Mouse (Mus musculus) lung, postnatal 0 days (tissue): ENCODE measurements around the gene Ddb2. TPM values are rescaled to one million over a fixed set of nuclear protein-coding genes. Genes with fewer than 3 reads are reported as not detected.

Experiments used
- ATAC-seq: fragments of 200-750 bp; cut with Nextera tagmentation; 2 replicates; pipeline ENCODE4 v1.8.0; 2017; ENCODE audit warnings: moderate library complexity
- DNase-seq: peaks from one replicate; pipeline ENCODE4 v3.0.0-alpha.2; 2016; ENCODE audit warnings: low spot score
- H3K27ac ChIP-seq: fragments of 300-500 bp; sonication (generic); 2 replicates; pipeline ENCODE4 v1.5.1; 2014; ENCODE audit warnings: antibody characterized with exemption, mild to moderate bottlenecking, low read length, mixed read lengths
- H3K27me3 ChIP-seq: fragments of 300-500 bp; sonication (generic); replicated peaks from 2 replicates; pipeline ENCODE4 v1.6.1; 2014; ENCODE audit warnings: low read length, mixed read lengths; ENCODE audit not compliant: insufficient read depth
- H3K36me3 ChIP-seq: fragments of 300-500 bp; sonication (generic); 2 replicates; pipeline ENCODE4 v1.6.1; 2014; ENCODE audit warnings: low read length, mixed read lengths; ENCODE audit not compliant: insufficient read depth
- H3K4me1 ChIP-seq: fragments of 300-500 bp; sonication (generic); 2 replicates; pipeline ENCODE4 v1.6.1; 2014; ENCODE audit warnings: antibody characterized with exemption, low read depth, low read length, mixed read lengths; ENCODE audit not compliant: insufficient read depth
- H3K4me2 ChIP-seq: fragments of 300-500 bp; sonication (generic); replicated peaks from 2 replicates; pipeline ENCODE4 v1.6.1; 2014; ENCODE audit warnings: low read depth, mild to moderate bottlenecking, low read length, moderate library complexity, mixed read lengths
- H3K4me3 ChIP-seq: fragments of 300-500 bp; sonication (generic); 2 replicates; pipeline ENCODE4 v1.5.1; 2014; ENCODE audit warnings: low read depth, low read length
- H3K9ac ChIP-seq: fragments of 300-500 bp; sonication (generic); replicated peaks from 2 replicates; pipeline ENCODE4 v1.6.1; 2014; ENCODE audit warnings: low read depth, mild to moderate bottlenecking
- H3K9me3 ChIP-seq: fragments of 300-500 bp; sonication (generic); 2 replicates; pipeline ENCODE4 v1.6.1; 2016; ENCODE audit warnings: low read length, mixed read lengths
- CTCF ChIP-seq: IDR thresholded peaks from 2 replicates; pipeline ENCODE4 v1.5.1; 2016; ENCODE audit warnings: antibody characterized with exemption, mild to moderate bottlenecking
- EP300 ChIP-seq: IDR thresholded peaks from 2 replicates; pipeline ENCODE4 v1.6.1; 2016; ENCODE audit warnings: antibody characterized with exemption, mild to moderate bottlenecking, control low read depth
- WGBS: fragments of 180-500 bp; shearing (Covaris S2); extraction: QIAGEN DNeasy Blood & Tissue Kit; methylation state at CpG from one replicate; pipeline ENCODE4 v1.1.7; 2014; 5-methylcytosine and 5-hydroxymethylcytosine counted together
- polyA plus RNA-seq: library from polyadenylated mRNA; unstranded; fragments of >200 nt; fragmentation: Nextera tagmentation; extraction: Ambion mirVana; gene quantifications from 2 replicates; pipeline ENCODE4 v1.2.1, GENCODE M21; 2015

The Ddb2 gene
- polyA plus RNA-seq, 1 experiment from 2014 or later = 13.6 TPM

DNA sequence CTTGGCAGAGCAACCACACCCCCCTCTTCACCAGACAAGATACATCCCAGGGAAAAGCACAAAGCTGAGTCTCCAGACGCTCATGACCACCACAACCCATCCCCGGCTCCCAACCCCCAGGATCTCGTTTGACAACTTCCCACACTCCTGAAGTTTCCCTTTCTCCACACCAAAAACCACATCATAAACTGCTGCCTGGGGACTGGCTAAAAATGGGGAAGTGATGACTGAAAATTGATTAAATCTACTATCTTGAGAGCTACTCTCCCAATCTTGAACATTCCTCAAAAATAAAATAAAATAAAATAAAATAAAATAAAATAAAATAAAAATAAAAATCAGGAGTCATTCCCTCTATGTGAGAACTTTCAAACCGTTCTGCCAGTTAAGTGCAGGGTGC, 73.8 kb downstream of the Ddb2 start:
- Histone ChIP-seq H3K9me3 (no peaks in the 10 kb centered on the region), H3K27ac (no peak overlapping the region), H3K4me1 (no peaks in the 10 kb centered on the region), H3K4me2 (no peak overlapping the region), H3K36me3 (peaks cover 38% of the 10 kb centered on the region), H3K9ac (no peak overlapping the region), H3K4me3 (no peak overlapping the region), H3K27me3 (no peaks in the 10 kb centered on the region)
- 83% methylated on average over 4 of the region's 4 CpGs for WGBS
- TF ChIP-seq EP300 (no peak), CTCF (no peak)
- ATAC-seq = no peak
- DNase-seq = no peak

Other genes starting within 250 kb of the Ddb2 start
- gene Rapsn, start 201.4 kb downstream of the Ddb2 start, polyA plus RNA-seq = 0.84 and 1.8 TPM in 2 replicates
- gene Psmc3, start 183.0 kb downstream of the Ddb2 start, polyA plus RNA-seq = 181 and 186 TPM in 2 replicates
- gene Slc39a13, start 166.6 kb downstream of the Ddb2 start, polyA plus RNA-seq = 32.6 and 34.4 TPM in 2 replicates
- gene Spi1, start 154.6 kb downstream of the Ddb2 start, polyA plus RNA-seq = 23.9 and 24.2 TPM in 2 replicates
- gene Mybpc3, start 118.8 kb downstream of the Ddb2 start, polyA plus RNA-seq = 4.7 and 6.5 TPM in 2 replicates
- gene Madd, start 53.1 kb downstream of the Ddb2 start, polyA plus RNA-seq = 7.6 and 10.5 TPM in 2 replicates
- gene Nr1h3, start 34.1 kb downstream of the Ddb2 start, polyA plus RNA-seq = 31.0 and 34.4 TPM in 2 replicates
- gene Acp2, start 34.1 kb downstream of the Ddb2 start, polyA plus RNA-seq = 21.7 and 22.1 TPM in 2 replicates
- 31.5 and 34.6 TPM in 2 replicates for gene Pacsin3, start 19.0 kb upstream of the Ddb2 start, polyA plus RNA-seq
- gene Arfgap2, start 28.0 kb upstream of the Ddb2 start, polyA plus RNA-seq = 57.4 and 64.0 TPM in 2 replicates
- gene 1110051M20Rik, start 207.7 kb upstream of the Ddb2 start, polyA plus RNA-seq = 27.0 and 38.9 TPM in 2 replicates
- gene Lrp4, start 220.5 kb upstream of the Ddb2 start, polyA plus RNA-seq = 18.9 TPM in 2 replicates